Mouse (Mus musculus): ENCODE data around the gene Snai3. TPM values are rescaled to one million over a fixed set of nuclear protein-coding genes. Genes with fewer than 3 reads are reported as not detected.

Gene Snai3
- polyA plus RNA-seq (2012; rRNA removed) = 0.14 and 0.17 TPM in 2 replicates

GRCm38 (mm10) chr8:122460524-122461472, at the start of gene Snai3:
Gene Snai3 (minus strand): TSS chr8:122460733.

GRCm38 (mm10) chr8:122475580-122476320, 15.2 kb upstream of the Snai3 start, which contains the start of the genes Rnf166 and Ctu2:
Gene Rnf166 (minus strand): TSS chr8:122476064.
Gene Ctu2 (plus strand): TSS chr8:122476143.

GRCm38 (mm10) chr8:122443262-122444006, 17.1 kb downstream of the Snai3 start, which contains the start of gene Mvd:
Gene Mvd (minus strand): TSS chr8:122443422.

GRCm38 (mm10) chr8:122432443-122433268, 27.9 kb downstream of the Snai3 start, which contains the start of gene Cyba:
Gene Cyba (minus strand): TSS chr8:122432930.

GRCm38 (mm10) chr8:122421376-122422070, 39.0 kb downstream of the Snai3 start, which contains the start of gene Il17c:
Gene Il17c (plus strand): TSS chr8:122422020.

Other genes with a start within 250 kb of the Snai3 start
- 56.8 and 69.6 TPM in 2 replicates for gene Zfpm1, start 178.6 kb downstream of the Snai3 start, polyA plus RNA-seq (2012; rRNA removed)
- gene Trhr2, start 100.0 kb downstream of the Snai3 start, polyA plus RNA-seq (2012; rRNA removed) = not detected in 2 replicates
- 20.3 and 21.4 TPM in 2 replicates for gene Zc3h18, start 84.1 kb downstream of the Snai3 start, polyA plus RNA-seq (2012; rRNA removed)
- 0.08 and 0.10 TPM in 2 replicates for gene Il17c, start 38.7 kb downstream of the Snai3 start, polyA plus RNA-seq (2012; rRNA removed)
- gene Cyba, start 27.8 kb downstream of the Snai3 start, polyA plus RNA-seq (2012; rRNA removed) = 64.4 and 75.2 TPM in 2 replicates
- 18.8 and 20.3 TPM in 2 replicates for gene Mvd, start 17.3 kb downstream of the Snai3 start, polyA plus RNA-seq (2012; rRNA removed)
- 9.0 and 11.7 TPM in 2 replicates for gene Rnf166, start 15.3 kb upstream of the Snai3 start, polyA plus RNA-seq (2012; rRNA removed)
- gene Ctu2, start 15.4 kb upstream of the Snai3 start, polyA plus RNA-seq (2012; rRNA removed) = 11.3 and 11.4 TPM in 2 replicates
- 52.1 and 60.1 TPM in 2 replicates for gene Piezo1, start 90.6 kb upstream of the Snai3 start, polyA plus RNA-seq (2012; rRNA removed)
- 58.4 and 71.0 TPM in 2 replicates for gene Cdt1, start 107.3 kb upstream of the Snai3 start, polyA plus RNA-seq (2012; rRNA removed)
- 81.5 and 95.1 TPM in 2 replicates for gene Aprt, start 116.2 kb upstream of the Snai3 start, polyA plus RNA-seq (2012; rRNA removed)
- 3.9 and 4.5 TPM in 2 replicates for gene Galns, start 150.7 kb upstream of the Snai3 start, polyA plus RNA-seq (2012; rRNA removed)
- gene Trappc2l, start 150.9 kb upstream of the Snai3 start, polyA plus RNA-seq (2012; rRNA removed) = 23.7 and 27.7 TPM in 2 replicates
- gene Pabpn1l, start 162.0 kb upstream of the Snai3 start, polyA plus RNA-seq (2012; rRNA removed) = not detected in 2 replicates
- 1.3 and 2.1 TPM in 2 replicates for gene Cbfa2t3, start 238.4 kb upstream of the Snai3 start, polyA plus RNA-seq (2012; rRNA removed)